Mouse (Mus musculus): ENCODE results near the gene Gm867.

Gm867 gene

GRCm38 (mm10) chr10:75894601-75895000, 45.9 kb downstream of the Gm867 start:
- DNase-seq = no peak

- peak; percentile 93 to 94 for DNase-seq
Observed at GRCm38 (mm10) chr10:75893089-75893750, 47.3 kb downstream of the Gm867 start, which contains the start of gene Derl3. Derl3 (plus strand) TSS chr10:75893413.

DNA sequence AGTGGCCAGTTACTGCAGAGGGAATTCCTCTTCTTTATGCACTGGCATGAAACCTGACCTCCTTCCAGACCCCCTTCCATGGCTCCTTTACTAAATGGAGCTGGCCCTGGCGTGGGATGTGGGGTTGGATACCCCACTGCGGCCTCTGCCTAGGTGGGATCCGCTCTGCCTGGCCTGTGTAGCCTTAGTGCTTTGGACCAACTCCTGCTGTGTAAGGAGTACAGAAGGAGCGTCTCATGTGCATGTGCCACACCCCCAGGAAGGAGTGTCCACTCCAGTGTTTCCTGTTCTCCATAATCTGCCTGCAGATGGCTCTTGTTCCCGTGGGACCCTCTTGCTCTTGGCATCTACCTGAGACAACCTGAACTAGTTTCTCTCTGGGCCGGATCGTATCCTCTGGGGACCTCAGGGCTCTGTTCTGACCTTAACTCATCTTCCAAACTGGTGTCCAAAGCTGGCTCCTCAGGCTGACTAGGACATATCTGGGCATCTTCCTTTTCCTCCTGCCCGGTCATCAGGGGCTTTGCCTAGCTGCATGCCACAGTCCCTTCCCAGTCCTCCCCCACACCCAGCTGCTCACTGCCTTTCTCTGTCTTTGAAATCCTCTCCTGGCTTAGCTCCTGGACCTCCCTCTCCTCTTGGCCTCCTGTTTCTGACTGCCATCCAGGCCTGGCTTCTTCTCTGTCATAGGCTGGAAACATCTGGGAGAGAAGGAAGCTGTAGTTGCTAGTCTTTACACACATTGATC, 50.9 kb downstream of the Gm867 start:
- DNase-seq = no peak

Measured in cerebellum, postnatal 36 days (tissue).